Mouse (Mus musculus) NIH3T3 (cell line): ENCODE measurements around the gene Cidec.

Experiments used
- DNase-seq: peaks from one replicate; pipeline ENCODE4 v3.0.0-alpha.2; 2012; ENCODE audit warnings: low read depth

Gene Cidec

GRCm38 (mm10) chr6:113406683-113407082, 28.9 kb downstream of the Cidec start:
- DNase-seq = peak; percentile 47

GRCm38 (mm10) chr6:113405483-113405882, 30.1 kb downstream of the Cidec start:
- DNase-seq = no peak

GRCm38 (mm10) chr6:113404649-113405448, 30.7 kb downstream of the Cidec start:
- DNase-seq = no peak

GRCm38 (mm10) chr6:113402094-113402493, 33.5 kb downstream of the Cidec start:
- no peak for DNase-seq

- DNase-seq = no peak
Measured at GRCm38 (mm10) chr6:113396270-113397030, 39.1 kb downstream of the Cidec start.

- peak; percentile 20 for DNase-seq
Measured at GRCm38 (mm10) chr6:113395501-113395900, 40.1 kb downstream of the Cidec start.

- no peak for DNase-seq
Measured at GRCm38 (mm10) chr6:113394811-113395210, 40.7 kb downstream of the Cidec start.

GRCm38 (mm10) chr6:113393951-113394350, 41.6 kb downstream of the Cidec start:
- no peak for DNase-seq

- DNase-seq = no peak
Measured at GRCm38 (mm10) chr6:113392387-113393071, 43.0 kb downstream of the Cidec start.

GRCm38 (mm10) chr6:113392015-113392386, 43.6 kb downstream of the Cidec start:
- no peak for DNase-seq

- DNase-seq = no peak
Measured at GRCm38 (mm10) chr6:113390715-113391114, 44.8 kb downstream of the Cidec start.

GRCm38 (mm10) chr6:113388960-113389359, 46.6 kb downstream of the Cidec start, which contains the start of gene Ttll3:
Gene Ttll3 (plus strand): TSS chr6:113389260.
- peak; percentile 39 for DNase-seq

- DNase-seq = no peak
Measured at GRCm38 (mm10) chr6:113386025-113386424, 49.5 kb downstream of the Cidec start.

GRCm38 (mm10) chr6:113385160-113385714, 50.3 kb downstream of the Cidec start:
- no peak for DNase-seq

GRCm38 (mm10) chr6:113384351-113384927, 51.1 kb downstream of the Cidec start:
- no peak for DNase-seq

- no peak for DNase-seq
Measured at GRCm38 (mm10) chr6:113380480-113380879, 55.1 kb downstream of the Cidec start.

- no peak for DNase-seq
Measured at GRCm38 (mm10) chr6:113379246-113379645, 56.3 kb downstream of the Cidec start.

- peak; percentile 97 for DNase-seq
Measured at GRCm38 (mm10) chr6:113377496-113378385, 57.8 kb downstream of the Cidec start, which contains the start of the genes Tada3 and Arpc4. Gene Tada3 (minus strand): TSS chr6:113377883. Gene Arpc4 (plus strand): TSS chr6:113378115.

GRCm38 (mm10) chr6:113377172-113377495, 58.4 kb downstream of the Cidec start:
- DNase-seq = no peak
